Mouse (Mus musculus) thymus, adult 2 months (tissue): ENCODE data around the gene Pdgfb. TPM values are rescaled to one million over a fixed set of nuclear protein-coding genes. Genes with fewer than 3 reads are reported as not detected.

Source experiments
- DNase-seq: peaks from one replicate; pipeline ENCODE4 v3.0.0; 2021
- H3K27ac ChIP-seq: fragments of 200-500 bp; 2 replicates; pipeline ENCODE4 v1.5.1; 2012; ENCODE audit warnings: low read length, control low read depth; ENCODE audit not compliant: control insufficient read depth, insufficient read depth
- H3K27me3 ChIP-seq: fragments of 200-500 bp; 2 replicates; pipeline ENCODE4 v1.6.1; 2012; ENCODE audit warnings: mild to moderate bottlenecking, low read length, moderate library complexity, mixed read lengths; ENCODE audit not compliant: control insufficient read depth, insufficient read depth
- H3K36me3 ChIP-seq: fragments of 200-500 bp; 2 replicates; pipeline ENCODE4 v1.6.1; 2012; ENCODE audit warnings: mild to moderate bottlenecking, low read length, moderate library complexity; ENCODE audit not compliant: control insufficient read depth, insufficient read depth
- H3K4me1 ChIP-seq: fragments of 200-500 bp; replicated peaks from 2 replicates; pipeline ENCODE4 v1.6.1; 2012; ENCODE audit warnings: low read length; ENCODE audit not compliant: control insufficient read depth, insufficient read depth
- H3K4me3 ChIP-seq: fragments of 200-500 bp; 2 replicates; pipeline ENCODE4 v1.5.1; 2012; ENCODE audit warnings: mild to moderate bottlenecking, low read length, control low read depth, moderate library complexity; ENCODE audit not compliant: control insufficient read depth, insufficient read depth
- CTCF ChIP-seq: fragments of 200-500 bp; IDR thresholded peaks from 2 replicates; pipeline ENCODE4 v1.5.1; 2012; ENCODE audit warnings: mild to moderate bottlenecking, control low read depth, low read length, moderate library complexity, borderline replicate concordance; ENCODE audit not compliant: control insufficient read depth, poor library complexity, insufficient read depth; ENCODE audit errors: extremely low read depth
- POLR2A ChIP-seq: fragments of 200-500 bp; IDR thresholded peaks from 2 replicates; pipeline ENCODE4 v1.6.1; 2012; ENCODE audit warnings: mild to moderate bottlenecking, low read length, control low read depth, moderate library complexity; ENCODE audit not compliant: control insufficient read depth, poor library complexity, insufficient read depth; ENCODE audit errors: extremely low read depth
- WGBS: fragments of 180-500 bp; shearing (Covaris S2); methylation state at CpG from one replicate; pipeline ENCODE4 v1.1.7; 2018; 5-methylcytosine and 5-hydroxymethylcytosine counted together
- polyA plus RNA-seq: library from polyadenylated mRNA; depleted of rRNA; stranded (reverse); fragments of >200 nt; gene quantifications from 2 replicates; pipeline ENCODE4 v1.2.3, GENCODE M21; 2012

The Pdgfb gene
- polyA plus RNA-seq, 1 experiment, result 11.6 TPM

GRCm38 (mm10) chr15:80014031-80014320 is 801 bp downstream of the Pdgfb start:
- H3K27me3 ChIP-seq, result peaks cover 32% of the 10 kb centered on the region
- DNase-seq, result no peak
- peaks cover 49% of the 10 kb centered on the region for H3K4me1 ChIP-seq
- WGBS, result under 1% methylated on average over 27 of the region's 37 CpGs
- no peaks in the 10 kb centered on the region for H3K36me3 ChIP-seq
- H3K4me3 ChIP-seq, result peak overlapping the region; percentile 36
- H3K27ac ChIP-seq, result no peak overlapping the region
- TF ChIP-seq POLR2A (no peak), CTCF (no peak)

GRCm38 (mm10) chr15:80013256-80014030 is 1.3 kb downstream of the Pdgfb start:
- H3K27me3 ChIP-seq, result peaks cover 32% of the 10 kb centered on the region
- H3K4me1 ChIP-seq, result peaks cover 49% of the 10 kb centered on the region
- no peaks in the 10 kb centered on the region for H3K36me3 ChIP-seq
- no peak overlapping the region for H3K27ac ChIP-seq
- WGBS, result 2% methylated on average over 36 of the region's 36 CpGs
- TF ChIP-seq POLR2A, result no peak
- no peak for TF ChIP-seq CTCF
- peak overlapping the region; percentile 36 for H3K4me3 ChIP-seq
- DNase-seq, result no peak

GRCm38 (mm10) chr15:80012527-80013201 is 2.1 kb downstream of the Pdgfb start:
- peaks cover 32% of the 10 kb centered on the region for H3K27me3 ChIP-seq
- peak overlapping the region; percentile 36 for H3K4me3 ChIP-seq
- no peaks in the 10 kb centered on the region for H3K36me3 ChIP-seq
- H3K27ac ChIP-seq, result no peak overlapping the region
- peak; percentile 19 for DNase-seq
- WGBS, result under 1% methylated on average over 59 of the region's 60 CpGs
- H3K4me1 ChIP-seq, result peaks cover 49% of the 10 kb centered on the region
- TF ChIP-seq POLR2A (no peak), CTCF (no peak)

- DNase-seq, result peak; percentile 39
- peak overlapping the region; percentile 36 for H3K4me3 ChIP-seq
- peaks cover 49% of the 10 kb centered on the region for H3K4me1 ChIP-seq
- no peak for TF ChIP-seq POLR2A
- no peak for TF ChIP-seq CTCF
- H3K36me3 ChIP-seq, result no peaks in the 10 kb centered on the region
- H3K27me3 ChIP-seq, result peaks cover 32% of the 10 kb centered on the region
- WGBS, result 2% methylated on average over 56 of the region's 56 CpGs
- H3K27ac ChIP-seq, result no peak overlapping the region
Measured at GRCm38 (mm10) chr15:80011778-80012526, 2.8 kb downstream of the Pdgfb start.

- DNase-seq, result no peak
- TF ChIP-seq CTCF (no peak), POLR2A (no peak)
- 67% methylated on average over 6 of the region's 6 CpGs for WGBS
- Histone ChIP-seq H3K36me3 (no peaks in the 10 kb centered on the region), H3K4me3 (no peak overlapping the region), H3K27me3 (peaks cover 32% of the 10 kb centered on the region), H3K27ac (no peak overlapping the region), H3K4me1 (peaks cover 55% of the 10 kb centered on the region)
Measured at GRCm38 (mm10) chr15:80011194-80011593, 3.6 kb downstream of the Pdgfb start.

- Histone ChIP-seq H3K4me1 (peaks cover 65% of the 10 kb centered on the region), H3K27ac (no peak overlapping the region), H3K27me3 (peaks cover 28% of the 10 kb centered on the region), H3K4me3 (no peak overlapping the region), H3K36me3 (no peaks in the 10 kb centered on the region)
- TF ChIP-seq POLR2A (no peak), CTCF (no peak)
- DNase-seq, result no peak
- WGBS, result 36% methylated on average over 7 of the region's 7 CpGs
Measured at GRCm38 (mm10) chr15:80010182-80010558, 4.6 kb downstream of the Pdgfb start.
